Mouse (Mus musculus): ENCODE measurements around the gene Fzd2. TPM values are rescaled to one million over a fixed set of nuclear protein-coding genes. Genes with fewer than 3 reads are reported as not detected.
A peak's percentile ranks its signal among the peaks of the same experiment; 100 is the strongest.
"Not testable (repeated sequence)": the region's sequence is repeated elsewhere in the genome, so short reads cannot be mapped to it uniquely, and the experiment has no call there.

The Fzd2 gene
- total RNA-seq, 2 experiments from 2014 or later: 10.6 to 11.1 TPM

DNA sequence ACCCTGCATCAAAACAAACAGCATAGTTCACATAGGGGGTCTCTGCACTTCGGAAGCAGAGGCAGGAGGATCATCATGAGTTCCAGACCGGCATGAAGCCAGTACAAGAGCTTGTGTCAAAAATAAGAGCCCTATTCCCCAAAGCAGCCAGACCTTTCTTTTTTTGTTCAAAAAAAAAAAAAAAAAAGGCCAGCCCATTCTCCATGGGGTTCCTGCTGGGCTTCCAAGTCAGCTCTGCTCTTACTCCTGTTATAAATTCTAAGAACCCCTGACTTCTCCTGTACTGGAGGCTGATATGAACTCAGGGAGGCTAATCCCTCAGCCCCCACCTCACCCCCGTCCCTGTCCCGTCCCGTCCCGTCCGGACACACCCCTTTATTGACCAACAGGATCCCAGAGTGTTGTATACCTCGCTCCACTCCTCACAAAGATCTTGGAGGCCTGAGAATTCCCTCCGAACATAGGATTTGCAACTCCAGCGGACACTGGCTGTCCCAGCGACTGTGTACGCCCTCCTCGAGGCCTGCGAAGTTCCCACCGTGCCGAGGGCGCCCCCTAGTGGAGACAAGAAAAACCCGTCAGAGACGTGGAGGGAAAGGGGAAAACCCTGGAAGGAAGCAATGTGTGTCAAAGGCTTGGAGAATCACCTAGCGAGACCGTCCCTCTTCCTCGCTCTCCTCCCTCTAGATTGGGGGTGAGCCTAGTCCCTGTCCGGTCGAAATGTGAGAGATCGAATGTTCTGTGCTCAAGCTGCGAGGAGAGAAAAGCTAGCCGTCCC, 25.7 kb upstream of the Fzd2 start:
- intact Hi-C loops (cut with DNase I): no loop called here
- DNase-seq (ENCODE audit: low spot score in 2 of 2): peak; percentile 45 to 71

DNA sequence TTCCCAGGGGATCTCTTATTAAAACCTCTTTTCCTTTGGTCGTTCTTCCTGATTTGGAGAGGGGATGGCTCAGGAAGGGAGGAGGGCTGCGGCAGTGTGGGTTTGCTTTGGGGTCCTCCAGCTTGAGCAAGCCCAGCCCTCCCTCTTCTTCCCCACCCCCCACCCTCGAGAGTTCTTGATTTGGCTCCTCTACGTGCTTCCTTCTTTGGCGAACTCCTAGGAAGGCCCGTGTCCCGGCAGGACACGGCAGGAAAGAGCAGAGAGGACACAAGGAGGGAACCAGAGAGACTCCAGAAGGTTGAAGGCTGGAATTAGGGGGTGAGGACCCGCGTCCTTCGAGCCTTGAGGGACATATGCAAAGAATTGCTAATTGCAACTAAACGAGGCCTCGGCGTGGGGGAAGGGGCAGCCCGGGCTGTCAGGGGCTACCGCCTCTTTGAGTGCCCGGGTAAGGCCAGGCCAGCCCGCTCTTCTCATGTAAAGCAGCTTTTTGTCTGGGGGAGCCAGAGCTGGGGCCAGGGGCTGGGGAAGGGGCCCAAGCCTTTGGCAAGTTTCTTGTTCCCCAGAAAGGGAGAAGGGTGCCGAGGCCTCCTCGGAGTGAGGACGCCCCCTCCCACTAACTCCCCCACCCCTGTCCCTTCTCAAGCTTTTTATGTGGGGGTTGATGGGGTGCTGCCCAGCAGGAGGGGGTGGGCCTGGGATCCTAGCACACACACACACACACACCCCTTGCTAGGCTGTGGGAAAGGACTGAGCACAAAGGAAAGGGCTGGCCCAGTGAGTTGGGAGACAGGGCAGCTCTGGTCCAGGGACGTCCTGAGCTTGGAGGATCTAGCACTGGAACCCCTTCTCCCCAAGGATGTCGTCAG, 24.8 kb upstream of the Fzd2 start, which contains the start of gene Gm11627:
Gene Gm11627, minus strand, starts transcription at position 297 of the 869 bp plus-strand sequence.
- peak; percentile 22 to 28 for DNase-seq (ENCODE audit: low spot score in 2 of 2)
- intact Hi-C loops (cut with DNase I): no loop called here

DNA sequence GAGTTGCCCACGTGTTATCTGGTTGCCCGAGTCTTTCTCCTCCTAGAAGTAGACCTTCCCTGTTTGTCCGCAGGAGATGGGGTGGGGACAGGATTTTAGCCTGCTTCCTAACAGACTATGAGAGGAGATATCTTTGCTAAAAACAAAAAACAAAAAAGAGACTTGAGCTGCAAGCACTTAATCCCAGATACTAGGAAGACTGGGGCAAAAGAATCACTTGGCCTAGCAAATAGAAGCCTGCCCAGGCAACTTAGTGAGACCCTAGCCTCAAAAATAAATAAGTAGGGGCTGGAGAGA, 24.2 kb upstream of the Fzd2 start:
- DNase-seq (ENCODE audit: low spot score in 2 of 2): no peak
- intact Hi-C loops (cut with DNase I): no loop called here

DNA sequence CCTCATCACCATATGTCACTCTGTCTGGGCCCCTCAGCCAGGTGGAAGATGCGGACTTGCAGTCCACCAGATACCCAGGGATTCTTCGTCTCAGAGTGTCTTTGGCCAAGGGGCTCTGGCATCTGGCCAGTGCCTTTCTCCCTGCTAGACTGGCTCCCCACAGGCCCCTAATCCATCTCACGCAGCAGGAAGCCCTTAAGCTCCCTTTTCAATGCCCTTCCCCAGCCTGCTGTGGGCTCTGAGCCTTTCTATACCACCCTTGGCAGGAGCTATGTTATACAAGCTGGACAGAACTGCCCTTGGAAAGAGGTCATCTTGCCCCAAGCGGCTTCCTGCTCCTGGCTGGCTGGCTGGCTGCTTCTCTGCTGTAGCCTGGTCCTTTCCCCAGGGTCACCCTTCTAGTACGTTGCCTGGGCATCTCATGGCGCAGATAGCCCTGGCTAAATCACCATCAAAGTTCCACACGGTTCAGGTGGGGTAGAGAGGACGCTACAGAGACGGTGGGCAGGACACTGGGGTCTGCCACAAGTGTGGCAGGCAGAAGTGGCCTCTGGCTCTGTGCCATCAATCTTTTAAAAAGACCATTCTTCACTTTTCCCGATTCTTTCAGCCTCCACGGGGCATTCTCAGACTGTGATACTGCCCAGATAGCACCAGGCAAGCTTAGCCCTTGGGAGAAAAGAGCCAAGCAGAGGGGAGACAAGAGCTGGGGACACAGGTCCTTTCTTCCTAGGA, 22.7 kb upstream of the Fzd2 start:
- no peak for DNase-seq (ENCODE audit: low spot score in 2 of 2)
- intact Hi-C loops (cut with DNase I): no loop called here

DNA sequence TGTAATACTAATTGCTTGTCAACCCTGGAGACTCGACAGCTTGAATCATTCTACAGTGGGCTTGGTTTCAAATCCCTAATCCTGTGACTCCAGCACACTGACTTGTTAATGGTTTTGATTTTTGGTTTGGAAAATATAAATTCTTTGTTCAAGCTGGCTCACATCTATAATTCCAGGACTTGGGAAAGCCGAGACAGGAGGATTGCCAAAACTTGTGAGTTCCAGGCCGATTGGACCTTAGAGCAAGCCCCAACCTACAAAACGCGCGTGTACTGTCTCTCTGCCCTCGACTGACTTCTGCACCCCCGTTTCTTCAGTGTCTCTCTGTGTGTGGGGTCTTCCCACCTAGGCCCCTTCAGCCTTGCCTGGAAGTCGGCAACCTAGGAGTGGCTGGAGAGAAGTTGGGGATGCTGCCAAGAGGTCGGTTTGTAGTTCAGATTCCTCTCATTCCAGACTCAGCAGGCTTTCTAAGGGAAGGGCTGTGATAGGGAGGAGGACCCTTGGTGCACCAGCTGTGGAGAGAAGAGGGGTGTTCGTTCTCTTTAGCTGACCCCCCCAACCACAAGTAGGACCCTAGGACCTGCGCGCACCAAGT, 22.1 kb upstream of the Fzd2 start:
- no peak for DNase-seq (ENCODE audit: low spot score in 2 of 2)
- intact Hi-C loops (cut with DNase I): no loop called here

DNA sequence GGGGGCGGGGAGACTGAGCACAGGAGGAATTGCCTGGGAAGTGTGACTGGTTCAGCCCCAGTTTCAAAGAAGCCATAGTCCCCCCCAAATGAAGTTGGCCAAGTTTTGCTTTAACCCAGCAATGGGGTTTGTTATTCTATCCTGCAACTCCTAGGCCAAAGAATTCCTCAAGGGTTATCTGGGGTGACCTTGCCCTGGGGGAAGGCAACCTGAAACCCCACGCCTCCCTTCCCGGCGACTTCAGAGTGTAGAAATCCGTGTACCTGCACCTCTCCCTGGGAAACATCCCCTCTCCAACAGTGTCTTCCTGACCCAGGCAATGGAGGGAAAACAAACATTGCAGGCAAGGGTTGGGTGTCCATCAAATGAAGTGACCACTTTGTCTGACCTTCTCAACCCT, 21.5 kb upstream of the Fzd2 start:
- DNase-seq (ENCODE audit: low spot score in 2 of 2): no peak
- intact Hi-C loops (cut with DNase I): no loop called here

DNA sequence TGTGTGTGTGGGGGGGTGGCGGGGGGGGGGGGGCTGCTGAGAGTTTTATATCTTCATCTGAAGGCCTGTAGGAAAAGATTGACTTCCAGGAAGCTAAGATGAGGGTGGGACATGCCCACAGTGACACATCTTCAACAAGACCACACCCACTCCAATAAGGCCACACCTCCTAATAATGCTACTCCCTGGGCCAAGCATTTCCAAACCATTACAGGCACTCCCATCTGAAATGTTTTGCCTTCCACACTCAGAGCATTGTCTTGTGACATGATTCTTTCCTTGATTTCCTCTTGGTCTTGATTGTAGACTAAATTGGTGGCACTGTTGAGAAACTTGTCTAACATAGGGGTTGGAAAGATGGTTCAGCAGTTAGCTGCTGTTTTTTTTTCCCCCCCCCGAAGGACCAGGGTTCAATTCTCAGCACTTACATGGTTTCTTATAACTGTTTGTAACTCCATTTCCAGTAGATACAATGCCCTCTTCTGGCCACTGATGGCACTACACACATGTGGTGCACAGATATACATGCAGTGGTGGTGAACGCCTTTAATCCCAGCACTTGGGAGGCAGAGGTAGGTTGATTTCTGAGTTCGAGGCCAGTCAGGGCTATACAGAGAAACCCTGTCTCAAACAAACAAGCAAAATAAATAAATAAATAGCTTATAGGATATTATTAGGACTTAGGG, 17.6 kb upstream of the Fzd2 start:
- DNase-seq (ENCODE audit: low spot score in 2 of 2): no peak
- intact Hi-C loops (cut with DNase I): no loop called here

DNA sequence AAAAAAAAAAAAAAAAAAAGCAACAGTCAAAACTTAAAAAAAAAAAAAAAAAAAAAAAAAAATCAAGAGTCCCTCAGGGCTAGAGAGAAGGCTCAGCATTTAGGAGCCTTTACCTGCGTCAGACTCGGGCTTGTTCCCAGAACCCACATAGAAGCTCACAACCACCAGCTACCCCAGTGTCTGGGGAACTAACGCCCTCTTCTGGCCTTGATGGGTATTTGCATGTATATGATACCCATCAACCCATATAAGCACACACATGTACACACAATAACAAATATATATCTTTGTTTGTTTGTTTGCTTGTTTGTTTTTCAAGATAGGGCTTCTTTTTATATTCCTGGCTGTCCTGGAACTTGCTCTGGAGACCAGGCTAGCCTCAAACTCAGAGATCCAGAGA, 16.6 kb upstream of the Fzd2 start:
- intact Hi-C loops (cut with DNase I): no loop called here

DNA sequence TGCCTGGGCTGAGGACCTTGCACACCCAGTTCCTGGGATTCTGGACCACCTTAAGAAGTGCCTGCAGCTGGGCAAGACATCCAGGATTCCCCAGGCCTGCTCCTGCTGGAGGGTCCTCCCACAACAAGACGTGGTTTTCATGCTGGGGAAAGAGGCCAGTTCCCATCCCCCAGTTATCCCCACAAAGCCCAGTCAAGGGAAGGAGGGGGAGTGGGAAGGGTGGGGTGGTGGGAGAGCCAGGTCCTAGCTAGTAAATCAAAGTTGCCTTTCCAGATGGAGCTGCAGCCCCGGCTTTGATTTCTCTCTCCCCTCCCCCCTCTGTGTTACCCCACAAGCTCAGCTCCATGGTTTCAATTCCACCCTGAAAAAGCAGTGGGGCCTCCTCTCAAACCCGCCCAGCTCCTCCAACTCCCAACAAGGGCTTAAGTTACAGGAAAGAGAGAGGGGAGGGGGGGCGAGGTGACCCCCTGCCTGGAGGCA, 8.8 kb upstream of the Fzd2 start:
- intact Hi-C loops (cut with DNase I): no loop called here
- DNase-seq (ENCODE audit: low spot score in 2 of 2): no peak

More for the DNA sequence above, 16.6 kb upstream of the Fzd2 start:
- no peak for DNase-seq (ENCODE audit: low spot score in 2 of 2)

DNA sequence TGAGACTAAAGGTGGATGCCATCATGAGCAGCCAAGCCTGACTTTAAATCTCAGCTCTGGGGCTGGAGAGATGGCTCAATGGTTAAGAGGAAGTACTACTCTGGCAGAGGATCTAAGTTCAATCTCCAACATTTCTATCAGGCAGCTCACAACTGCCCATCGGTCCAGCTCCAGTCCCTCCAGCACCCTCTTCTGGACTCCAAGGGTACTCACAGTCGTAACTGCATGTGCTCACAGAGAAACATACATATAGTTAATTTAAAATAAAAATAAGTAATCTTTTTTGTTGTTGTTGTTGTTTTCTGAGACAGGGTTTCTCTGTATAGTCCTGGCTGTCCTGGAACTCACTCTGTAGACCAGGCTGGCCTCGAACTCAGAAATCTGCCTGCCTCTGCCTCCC, 4.3 kb upstream of the Fzd2 start:
- intact Hi-C loops (cut with DNase I): no loop called here
- no peak for DNase-seq (ENCODE audit: low spot score in 2 of 2)

DNA sequence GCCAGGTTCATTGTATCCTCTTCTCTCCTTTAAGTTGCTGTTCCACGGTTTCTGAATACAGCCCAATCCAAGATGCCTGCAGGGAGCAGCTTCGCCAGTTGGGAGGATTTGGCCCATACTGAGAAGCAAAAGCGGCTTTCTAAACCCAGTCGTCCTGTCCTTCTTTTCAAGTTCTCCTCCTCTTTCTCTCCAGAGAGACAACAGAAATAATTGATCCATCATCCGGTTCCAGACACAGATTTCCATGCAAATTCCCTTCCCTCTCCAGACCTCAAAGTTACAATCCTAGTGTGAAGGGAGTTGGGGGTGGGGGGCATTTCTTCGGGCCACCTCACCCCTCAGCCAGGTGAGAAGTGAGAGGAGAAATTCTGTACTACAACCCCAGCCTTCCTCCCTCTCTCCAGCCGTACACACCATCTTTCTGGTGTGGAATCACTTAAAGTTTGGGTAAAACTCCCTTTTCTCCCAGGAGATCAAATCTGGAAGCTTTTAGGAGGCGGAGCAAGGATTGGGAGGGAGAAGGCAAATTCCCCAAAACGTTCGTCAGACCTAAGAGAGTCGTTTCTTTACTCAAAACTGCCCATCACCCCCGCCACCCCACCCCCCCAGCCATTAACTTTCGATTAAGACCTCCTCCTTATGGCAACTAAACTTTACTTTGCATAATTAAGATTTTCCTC, 1.2 kb upstream of the Fzd2 start:
- DNase-seq (ENCODE audit: low spot score in 2 of 2): no peak

DNA sequence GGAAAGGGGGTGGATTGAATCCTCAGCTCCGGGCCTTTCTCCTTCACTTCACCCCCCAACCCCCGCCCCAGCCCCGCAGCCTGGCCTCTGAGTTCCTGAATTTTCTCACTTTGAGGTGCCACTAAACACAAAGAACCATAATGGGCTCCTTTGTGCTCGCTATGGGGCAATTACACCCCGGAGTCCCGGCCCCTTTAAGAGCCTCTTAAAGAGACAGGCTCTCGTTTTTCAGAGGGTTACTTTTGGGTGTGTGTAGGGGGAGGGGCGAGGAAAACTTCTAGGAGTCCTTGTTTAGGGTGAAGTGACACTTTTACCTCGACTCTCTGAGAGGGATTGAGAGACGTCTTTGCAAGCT, 723 bp upstream of the Fzd2 start:
- intact Hi-C loops (cut with DNase I): no loop called here
- no peak for DNase-seq (ENCODE audit: low spot score in 2 of 2)

More for the DNA sequence above, 1.2 kb upstream of the Fzd2 start:
- intact Hi-C loops (cut with DNase I): no loop called here

DNA sequence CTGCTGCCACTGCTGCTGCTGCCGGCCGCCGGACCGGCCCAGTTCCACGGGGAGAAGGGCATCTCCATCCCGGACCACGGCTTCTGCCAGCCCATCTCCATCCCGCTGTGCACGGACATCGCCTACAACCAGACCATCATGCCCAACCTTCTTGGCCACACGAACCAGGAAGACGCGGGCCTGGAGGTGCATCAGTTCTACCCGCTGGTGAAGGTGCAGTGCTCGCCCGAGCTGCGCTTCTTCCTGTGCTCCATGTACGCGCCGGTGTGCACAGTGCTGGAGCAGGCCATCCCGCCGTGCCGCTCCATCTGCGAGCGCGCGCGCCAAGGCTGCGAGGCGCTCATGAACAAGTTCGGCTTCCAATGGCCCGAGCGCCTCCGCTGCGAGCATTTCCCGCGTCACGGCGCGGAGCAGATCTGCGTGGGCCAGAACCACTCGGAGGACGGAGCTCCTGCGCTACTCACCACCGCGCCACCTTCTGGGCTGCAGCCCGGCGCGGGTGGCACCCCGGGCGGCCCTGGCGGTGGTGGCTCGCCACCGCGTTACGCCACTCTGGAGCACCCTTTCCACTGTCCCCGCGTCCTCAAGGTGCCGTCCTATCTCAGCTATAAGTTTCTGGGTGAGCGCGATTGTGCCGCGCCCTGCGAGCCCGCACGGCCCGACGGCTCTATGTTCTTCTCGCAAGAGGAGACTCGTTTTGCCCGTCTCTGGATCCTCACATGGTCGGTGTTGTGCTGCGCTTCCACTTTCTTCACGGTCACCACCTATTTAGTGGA, 769 bp downstream of the Fzd2 start:
- peak in 1 of 2 experiments; percentile 54 for DNase-seq (ENCODE audit: low spot score in 2 of 2)
- intact Hi-C loops (cut with DNase I): loop anchor here (5.0 kb wide), 1 partner anchor 37 kb away; no protein-coding TSS in a partner anchor

DNA sequence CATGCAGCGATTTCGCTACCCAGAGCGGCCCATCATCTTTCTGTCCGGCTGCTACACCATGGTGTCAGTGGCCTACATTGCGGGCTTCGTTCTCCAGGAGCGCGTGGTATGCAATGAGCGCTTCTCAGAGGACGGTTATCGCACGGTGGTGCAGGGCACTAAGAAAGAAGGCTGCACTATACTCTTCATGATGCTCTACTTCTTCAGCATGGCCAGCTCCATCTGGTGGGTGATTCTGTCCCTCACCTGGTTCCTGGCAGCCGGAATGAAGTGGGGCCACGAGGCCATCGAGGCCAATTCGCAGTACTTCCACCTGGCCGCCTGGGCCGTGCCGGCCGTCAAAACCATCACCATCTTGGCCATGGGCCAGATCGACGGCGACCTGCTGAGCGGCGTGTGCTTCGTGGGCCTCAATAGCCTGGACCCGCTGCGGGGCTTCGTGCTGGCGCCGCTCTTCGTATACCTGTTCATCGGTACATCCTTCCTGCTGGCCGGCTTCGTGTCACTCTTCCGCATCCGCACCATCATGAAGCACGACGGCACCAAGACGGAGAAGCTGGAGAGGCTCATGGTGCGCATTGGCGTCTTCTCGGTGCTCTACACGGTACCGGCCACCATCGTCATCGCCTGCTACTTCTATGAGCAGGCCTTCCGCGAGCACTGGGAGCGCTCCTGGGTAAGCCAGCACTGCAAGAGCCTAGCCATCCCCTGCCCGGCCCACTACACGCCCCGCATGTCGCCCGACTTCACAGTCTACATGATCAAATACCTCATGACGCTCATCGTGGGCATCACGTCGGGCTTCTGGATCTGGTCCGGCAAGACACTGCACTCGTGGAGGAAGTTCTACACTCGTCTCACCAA, 1.6 kb downstream of the Fzd2 start:
- intact Hi-C loops (cut with DNase I): loop anchor here (5.0 kb wide), 1 partner anchor 37 kb away; no protein-coding TSS in a partner anchor

DNA sequence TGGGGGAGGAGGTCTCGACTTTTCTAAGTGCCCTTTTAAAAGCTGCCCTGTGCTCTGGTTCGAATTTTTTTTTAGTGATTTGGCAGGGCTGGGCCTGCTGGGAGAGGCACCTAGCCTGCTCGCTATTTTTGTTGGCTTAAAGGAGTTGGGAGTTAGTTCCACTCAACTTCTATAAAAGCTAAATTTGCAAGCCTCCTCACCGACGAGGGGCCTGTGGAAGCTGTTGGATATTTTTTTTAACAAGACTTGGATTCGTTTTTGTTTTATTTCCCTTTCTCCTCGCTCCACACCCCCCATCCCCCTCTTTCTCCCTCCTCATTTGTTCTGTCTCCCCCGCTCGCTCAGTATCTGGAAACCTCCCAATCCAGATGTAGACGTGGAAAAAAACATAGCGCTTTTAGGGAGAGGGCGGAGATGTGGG, 2.6 kb downstream of the Fzd2 start:
- DNase-seq (ENCODE audit: low spot score in 2 of 2): no peak
- intact Hi-C loops (cut with DNase I): loop anchor here (5.0 kb wide), 1 partner anchor 36 kb away; no protein-coding TSS in a partner anchor

More for the DNA sequence above, 1.6 kb downstream of the Fzd2 start:
- DNase-seq (ENCODE audit: low spot score in 2 of 2): no peak

DNA sequence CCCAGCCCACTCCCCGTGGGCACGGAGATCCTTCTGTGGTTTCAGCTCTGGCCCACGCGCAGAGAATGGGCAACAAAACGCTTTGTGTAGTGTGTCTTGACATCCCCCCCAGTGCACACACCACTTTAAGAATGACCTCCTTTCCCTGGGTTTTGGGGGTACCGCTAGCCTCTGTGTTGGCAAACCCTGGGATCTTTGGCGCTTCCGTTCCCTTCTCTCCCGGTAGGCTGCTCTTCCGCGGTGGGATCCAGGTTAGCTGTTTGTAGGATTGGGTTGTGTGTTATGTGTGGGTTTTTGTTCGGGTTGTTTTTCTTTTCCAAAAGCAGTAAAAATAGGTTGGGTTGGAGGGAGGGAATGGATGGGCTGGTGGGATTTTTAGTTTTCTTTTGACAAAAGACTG, 3.0 kb downstream of the Fzd2 start:
- intact Hi-C loops (cut with DNase I): loop anchor here (5.0 kb wide), 1 partner anchor 35 kb away; no protein-coding TSS in a partner anchor
- DNase-seq (ENCODE audit: low spot score in 2 of 2): not testable (repeated sequence)
